ENCODE assay signal across 1 mouse cellular context in the genomic region with DNA sequence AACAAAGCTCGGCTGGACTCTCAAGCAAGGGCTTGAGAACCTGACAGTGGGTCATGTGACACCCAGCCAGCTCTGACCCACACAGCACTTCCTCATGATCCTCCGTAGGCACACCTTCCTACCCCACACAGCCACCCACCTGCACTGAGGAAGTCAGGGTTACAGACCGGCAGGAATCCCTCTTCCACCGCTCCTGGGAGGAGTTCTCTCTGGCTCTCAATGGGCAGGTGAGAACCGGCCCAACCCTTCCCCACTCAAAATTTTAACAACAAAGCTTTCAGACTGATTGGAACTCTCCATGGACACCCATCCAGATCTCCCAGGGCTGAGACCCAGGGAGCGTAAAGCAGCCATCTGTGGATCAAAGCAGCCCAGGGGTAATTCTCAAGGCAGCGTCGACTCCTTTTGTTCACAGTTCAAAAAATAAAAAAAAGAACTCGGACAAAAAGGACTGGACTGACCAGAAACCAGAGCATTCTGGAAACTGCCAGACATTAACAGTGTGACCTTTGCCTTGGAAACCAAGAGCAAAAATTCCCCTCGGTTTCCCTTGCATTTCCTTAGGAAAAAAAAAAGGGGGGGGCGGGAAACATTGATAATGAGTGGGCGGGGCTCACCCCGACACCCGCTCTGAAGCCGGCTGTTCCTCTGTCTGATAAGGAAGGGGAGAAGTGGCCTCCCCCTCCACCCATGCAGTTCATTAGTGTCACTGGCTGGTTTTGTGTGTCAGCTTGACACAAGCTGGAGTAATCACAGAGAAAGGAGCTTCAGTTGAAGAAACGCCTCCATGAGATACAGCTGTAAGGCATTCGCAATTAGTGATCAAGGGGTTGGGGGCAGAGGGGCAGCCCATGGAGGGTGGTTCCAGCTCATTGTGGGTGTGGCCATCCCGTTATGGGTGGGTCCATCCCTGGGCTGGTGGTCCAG.
TF ChIP-seq lines count a peak whose summit lies in the region.

No protein-coding gene starts in this region.

TF ChIP-seq in MEL, 35 proteins besides CTCF, POLR2A, EP300 and RAD21 (continued from another document):
- TF ChIP-seq MEF2A (IDR thresholded peaks at IDR 0.05; ENCODE audit: extremely low read depth, insufficient replicate concordance, low read depth, low read length, poor library complexity, severe bottlenecking) (no peak), MYB (IDR thresholded peaks at IDR 0.05; ENCODE audit: low read depth, low read length) (no peak), POLR2AphosphoS5 (IDR thresholded peaks at IDR 0.05; ENCODE audit: borderline replicate concordance, low read depth, low read length) (no peak)
